8 mouse cellular contexts compared by ENCODE assay signal in the genomic region with DNA sequence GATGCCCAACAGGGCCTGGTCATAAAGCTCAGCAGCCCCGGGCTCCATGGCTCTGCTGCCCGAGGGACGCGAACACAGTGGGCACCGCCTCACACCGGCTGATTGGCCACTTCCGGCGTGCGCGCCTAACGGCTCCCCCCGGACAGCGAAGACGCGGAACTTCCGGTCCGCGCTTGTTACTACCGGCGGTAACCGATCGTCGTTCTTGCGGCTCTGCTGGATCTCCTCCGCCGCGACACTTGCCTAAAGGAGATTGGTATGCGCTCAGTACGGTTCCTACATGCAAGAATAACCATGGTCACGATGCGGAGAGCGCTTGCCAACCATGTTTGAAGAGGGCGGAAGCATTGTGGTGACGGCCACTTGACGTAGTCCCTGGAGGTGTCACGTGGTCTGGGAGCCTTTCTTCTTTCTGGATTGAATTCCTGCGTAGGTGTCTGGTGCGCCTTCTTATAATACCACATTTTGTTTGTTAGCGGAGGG. TPM values are rescaled to one million over a fixed set of nuclear protein-coding genes. Genes with fewer than 3 reads are reported as not detected.
A peak's percentile ranks its signal among the peaks of the same experiment; 100 is the strongest.
DNase-seq lines count a peak whose midpoint lies in the region; ATAC-seq lines count a peak whose summit lies in the region.

A gene (minus strand): TSS at position 329 of the 483 bp plus-strand sequence.

- H3K4me1 ChIP-seq in heart, embryonic 14.5 days (ENCODE audit: control insufficient read depth in 2 of 2, insufficient read depth in 2 of 2, low read length in 2 of 2): peaks cover 2 to 21% of the 10 kb centered on the region in 2 experiments
- peaks cover 38% of the 10 kb centered on the region for H3K4me1 ChIP-seq in liver, embryonic 13.5 days (replicated peaks)
- H3K4me1 ChIP-seq in stomach, embryonic 16.5 days (ENCODE audit: control insufficient read depth, insufficient read depth, low read length): peaks cover 8% of the 10 kb centered on the region

- H3K9me3 ChIP-seq in heart, embryonic 14.5 days (ENCODE audit: control insufficient read depth, low read length): no peaks in the 10 kb centered on the region
- no peaks in the 10 kb centered on the region for H3K9me3 ChIP-seq in liver, embryonic 13.5 days (replicated peaks)
- no peaks in the 10 kb centered on the region for H3K9me3 ChIP-seq in stomach, embryonic 16.5 days (replicated peaks; ENCODE audit: control insufficient read depth, low read length)

- WGBS in heart, embryonic 14.5 days: under 1% methylated on average over 39 of the region's 39 CpGs
- WGBS in liver, embryonic 13.5 days (ENCODE audit: insufficient replicate concordance): under 1% methylated on average over 39 of the region's 39 CpGs
- under 1% methylated on average over 39 of the region's 39 CpGs for WGBS in stomach, embryonic 16.5 days

- DNase-seq in c-Kit-negative CD71-positive TER-119-positive erythroid progenitor cells, embryonic 14.5 days (ENCODE audit: low read depth, low spot score): peak; percentile 73
- peak; percentile 71 for DNase-seq in fibroblast of lung, adult 2 months (ENCODE audit: low read depth)
- peak; percentile 92 for DNase-seq in kidney, postnatal 14 days
- peak; percentile 81 for DNase-seq in liver, embryonic 13.5 days
- DNase-seq in neural tube, embryonic 10.5 days (ENCODE audit: extremely low spot score, low spot score): peak; percentile 91

- no peaks in the 10 kb centered on the region for H3K36me3 ChIP-seq in heart, embryonic 14.5 days (ENCODE audit: control insufficient read depth, insufficient read depth, low read length)
- H3K36me3 ChIP-seq in liver, embryonic 13.5 days: peaks cover 2% of the 10 kb centered on the region; the same call in 1 of the 2 replicates
- H3K36me3 ChIP-seq in stomach, embryonic 16.5 days (ENCODE audit: control insufficient read depth, insufficient read depth, low read length): no peaks in the 10 kb centered on the region

- ATAC-seq in CD4-positive, CD25-positive, alpha-beta regulatory T cell, adult 4 months: peak; percentile 91
- ATAC-seq in heart, embryonic 14.5 days (ENCODE audit: insufficient number of reproducible peaks, insufficient read depth, low FRiP score, low read depth): peak; percentile 89
- ATAC-seq in liver, embryonic 13.5 days (ENCODE audit: low read depth): peak; percentile 97
- peak; percentile 94 for ATAC-seq in stomach, embryonic 16.5 days (ENCODE audit: insufficient read depth, low FRiP score)

- H3K27ac ChIP-seq in heart, embryonic 14.5 days (replicated peaks in 1 of 2; ENCODE audit: control insufficient read depth in 1 of 2, insufficient read depth in 1 of 2, low read depth in 2 of 2, low read length in 2 of 2): peak within 1 kb of the TSS; percentile 95 to 97
- peak within 1 kb of the TSS; percentile 83 for H3K27ac ChIP-seq in liver, embryonic 13.5 days
- peak within 1 kb of the TSS; percentile 94 for H3K27ac ChIP-seq in stomach, embryonic 16.5 days (ENCODE audit: low read length)

- H3K27me3 ChIP-seq in heart, embryonic 14.5 days (ENCODE audit: control insufficient read depth, insufficient read depth, low read length): no peaks in the 10 kb centered on the region
- H3K27me3 ChIP-seq in liver, embryonic 13.5 days: no peaks in the 10 kb centered on the region
- no peaks in the 10 kb centered on the region for H3K27me3 ChIP-seq in stomach, embryonic 16.5 days (ENCODE audit: control insufficient read depth, insufficient read depth, low read length)

- H3K9ac ChIP-seq in heart, embryonic 14.5 days (ENCODE audit: low read length): peak within 1 kb of the TSS; percentile 88
- H3K9ac ChIP-seq in liver, embryonic 13.5 days: peak within 1 kb of the TSS; percentile 94
- peak within 1 kb of the TSS; percentile 94 for H3K9ac ChIP-seq in stomach, embryonic 16.5 days (ENCODE audit: low read length)

- H3K4me3 ChIP-seq in heart, embryonic 14.5 days (ENCODE audit: control insufficient read depth in 1 of 2, insufficient read depth in 1 of 2, low read depth in 1 of 2, low read length in 2 of 2): peak within 1 kb of the TSS; percentile 83 to 86
- H3K4me3 ChIP-seq in liver, embryonic 13.5 days (replicated peaks): peak within 1 kb of the TSS; percentile 98
- peak within 1 kb of the TSS; percentile 100 for H3K4me3 ChIP-seq in stomach, embryonic 16.5 days (replicated peaks; ENCODE audit: low read length)

- peak within 1 kb of the TSS; percentile 76 for H3K4me2 ChIP-seq in heart, embryonic 14.5 days (ENCODE audit: low read length)
- H3K4me2 ChIP-seq in liver, embryonic 13.5 days: peak within 1 kb of the TSS; percentile 95
- H3K4me2 ChIP-seq in stomach, embryonic 16.5 days (ENCODE audit: low read depth, low read length): peak within 1 kb of the TSS; percentile 96

RNA-seq across cellular contexts. Expression of the gene that starts here (rescaled TPM):
- 10 to 100 TPM; 32.3 to 52.0 TPM for polyA plus RNA-seq in CD4-positive, CD25-positive, alpha-beta regulatory T cell, adult 4 months (2017; shearing (Covaris generic))
- polyA plus RNA-seq in heart, embryonic 14.5 days (2014; fragmentation: Nextera tagmentation; extraction: Ambion mirVana): 30.1 and 30.4 TPM in 2 replicates
- polyA plus RNA-seq in liver, embryonic 13.5 days (2015; fragmentation: Nextera tagmentation; extraction: Ambion mirVana): 15.9 TPM in 2 replicates
- polyA plus RNA-seq in stomach, embryonic 16.5 days (2015; fragmentation: Nextera tagmentation; extraction: Ambion mirVana): 39.0 and 42.3 TPM in 2 replicates

Comparison
In these comparisons a context has a peak if more than half of its experiments do, and no peak if none do; other contexts are left out.
1. Peak in every context shown above with its lines: DNase-seq, ATAC-seq, H3K4me3 ChIP-seq and H3K27ac ChIP-seq.